Mouse (Mus musculus): Measurements from ENCODE around the gene Cdcp2.

The Cdcp2 gene

DNA sequence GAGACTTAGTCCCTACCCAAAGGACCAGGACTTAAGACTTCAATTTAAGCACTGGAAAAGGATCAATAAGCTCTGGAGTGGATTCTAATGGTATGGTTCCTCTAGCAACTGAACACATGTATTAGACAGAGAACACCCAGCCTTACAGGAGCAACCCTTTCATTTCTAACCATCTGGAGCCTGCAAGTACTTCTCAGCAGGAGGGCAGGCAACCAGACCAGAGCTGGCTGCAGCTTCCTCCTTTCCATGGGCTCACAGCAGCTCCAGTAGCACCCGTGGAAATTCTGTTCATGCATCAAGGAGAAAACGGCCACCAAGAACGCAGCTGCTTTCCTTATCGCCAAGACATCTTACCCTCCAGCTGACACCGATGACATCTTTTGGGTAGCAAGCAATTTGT, 39.0 kb downstream of the Cdcp2 start:
- no peak for DNase-seq

DNA sequence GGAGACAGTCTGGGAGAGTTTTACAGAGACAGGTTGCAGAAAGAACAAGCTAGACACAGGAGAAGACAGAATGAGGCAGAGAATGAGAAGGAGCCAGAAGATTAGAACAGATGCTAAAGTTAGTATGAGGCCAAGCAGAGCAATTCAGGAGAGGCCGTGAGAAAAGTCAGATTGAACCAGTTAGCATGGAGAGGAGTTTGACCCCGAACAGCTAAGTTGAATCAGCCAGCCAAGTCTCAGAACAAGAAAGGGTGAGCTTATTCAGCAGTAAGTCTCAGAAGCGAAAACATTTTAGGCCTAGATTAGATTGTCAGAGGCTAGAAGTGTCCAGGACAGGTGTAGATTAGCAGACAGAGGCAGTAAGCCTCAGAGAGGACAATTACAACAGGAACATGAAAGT, 39.8 kb downstream of the Cdcp2 start:
- peak; percentile 57 for DNase-seq

DNA sequence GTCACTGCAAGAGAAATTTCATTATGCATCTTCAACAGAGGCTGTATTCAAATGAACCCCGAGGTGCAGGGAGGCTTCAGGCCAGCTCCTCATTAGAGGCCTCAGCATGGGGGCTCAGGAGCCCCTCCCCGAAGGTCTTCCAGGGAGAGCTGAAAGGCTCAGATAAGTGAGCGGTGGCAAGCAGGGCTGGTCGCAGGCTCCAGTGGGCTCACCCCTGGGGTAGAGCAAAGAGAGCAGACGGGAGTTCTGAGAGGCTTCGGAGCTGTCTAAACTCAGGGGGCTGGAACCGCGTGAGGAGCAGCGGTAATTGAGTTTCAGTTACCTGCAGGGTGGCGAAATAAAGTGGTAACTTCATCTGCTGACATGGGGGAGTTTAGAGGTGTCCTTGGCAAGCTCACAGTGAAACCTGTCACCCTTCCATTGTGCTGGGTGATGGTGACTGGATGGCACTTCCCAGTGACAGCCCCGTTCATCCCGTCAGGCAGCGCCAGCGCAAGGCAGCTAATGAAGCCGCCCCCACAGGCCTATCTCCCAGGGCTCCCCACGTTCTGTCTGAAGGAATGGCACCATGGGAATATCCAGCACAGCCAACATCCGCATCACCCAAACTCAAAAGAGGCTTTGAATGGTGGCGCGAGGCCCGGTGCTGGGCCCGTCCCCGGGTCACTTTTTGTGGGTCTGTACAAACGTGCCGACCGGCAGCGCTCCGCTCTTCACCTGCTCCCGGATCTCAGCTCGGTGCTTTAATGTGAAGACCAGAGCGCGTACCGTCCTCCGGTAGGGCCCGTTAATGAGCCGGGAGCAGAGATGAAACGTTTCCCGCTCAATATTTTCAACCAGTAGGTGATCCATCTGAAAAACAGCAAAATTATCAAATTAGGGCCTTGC, 42.5 kb downstream of the Cdcp2 start:
- DNase-seq, result no peak

GRCm38 (mm10) chr4:107139836-107140631, 43.3 kb downstream of the Cdcp2 start:
- peak; percentile 64 for DNase-seq

GRCm38 (mm10) chr4:107143511-107143910, 46.8 kb downstream of the Cdcp2 start:
- no peak for DNase-seq

DNA sequence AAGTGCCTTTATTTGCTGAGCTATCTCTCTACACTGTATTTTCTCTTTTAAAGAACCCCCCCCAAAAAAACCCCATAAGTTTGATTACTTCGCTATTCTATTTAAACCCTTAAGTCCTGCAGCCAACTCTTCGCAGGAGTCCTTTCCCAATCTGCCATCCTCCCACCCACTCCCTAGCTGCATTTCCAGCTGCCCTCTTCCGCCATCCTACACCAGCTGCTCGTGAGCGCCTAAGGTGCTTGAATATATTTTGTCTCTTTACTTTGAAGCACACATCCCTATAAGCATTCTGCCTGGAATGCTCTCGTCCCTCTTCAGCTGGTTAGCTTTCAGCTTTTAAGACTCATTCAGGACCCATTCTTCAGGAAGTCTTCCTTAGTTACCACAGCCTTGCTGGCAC, 54.3 kb downstream of the Cdcp2 start:
- DNase-seq, result no peak

DNA sequence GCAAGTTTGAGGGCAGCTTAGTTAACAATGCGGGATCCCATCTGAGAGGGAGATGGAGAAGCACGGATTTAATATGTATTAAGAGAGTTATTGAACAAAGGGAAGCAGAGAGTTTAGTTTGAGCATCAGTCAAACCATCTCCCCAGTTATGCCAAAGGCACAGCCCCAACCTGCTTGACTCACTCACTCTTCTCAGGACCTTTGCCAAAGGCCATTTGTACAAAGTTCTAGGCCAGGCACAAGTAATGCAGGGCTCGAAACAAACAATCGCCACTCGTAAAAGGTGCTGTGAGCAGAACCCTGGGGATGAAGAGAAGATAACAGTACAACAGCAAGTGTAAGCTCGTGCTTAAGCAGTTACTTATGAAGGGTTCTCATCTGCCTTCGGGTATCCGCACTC, 55.9 kb downstream of the Cdcp2 start:
- DNase-seq, result no peak

DNA sequence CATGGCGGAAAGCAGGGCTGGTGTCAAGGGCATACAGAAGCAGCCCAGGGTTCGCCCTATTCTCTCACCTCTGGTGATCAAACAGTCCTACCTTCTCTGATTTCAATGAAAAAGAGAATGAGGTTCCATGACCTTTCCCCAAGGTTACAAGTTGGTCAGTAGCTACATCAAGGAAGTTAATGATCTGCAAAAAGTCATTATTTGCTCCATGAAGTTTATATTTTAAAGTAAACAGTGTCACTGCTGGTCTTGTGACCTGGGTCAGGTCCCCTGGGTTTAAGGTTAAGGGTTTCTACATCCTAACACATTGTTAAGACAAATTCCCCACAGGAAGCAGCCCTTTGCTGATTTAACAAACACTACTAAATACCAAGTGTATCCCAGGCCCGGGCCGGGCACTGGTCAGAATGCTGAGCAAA, 60.3 kb downstream of the Cdcp2 start:
- DNase-seq, result peak; percentile 61

GRCm38 (mm10) chr4:107159166-107159773, 62.6 kb downstream of the Cdcp2 start:
- no peak for DNase-seq

DNA sequence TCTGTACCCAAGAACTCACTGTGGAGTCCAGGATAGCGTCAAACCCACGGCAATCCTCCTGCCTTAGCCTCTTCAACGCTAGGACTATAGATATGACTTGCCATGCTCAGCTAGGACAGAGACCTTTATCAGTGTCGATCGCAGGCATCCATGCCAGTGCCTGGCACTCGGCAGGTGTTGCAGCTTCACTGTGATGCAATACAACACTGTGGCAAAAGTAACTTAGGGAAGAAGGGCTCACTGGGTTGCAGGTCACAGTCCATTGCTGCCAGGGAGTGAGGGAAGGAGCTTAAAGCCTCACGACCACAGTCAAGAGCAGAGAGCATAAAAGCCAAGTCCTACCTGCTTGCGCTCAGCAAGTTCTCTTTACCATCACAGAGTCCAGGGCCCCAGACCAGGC, 63.5 kb downstream of the Cdcp2 start:
- no peak for DNase-seq
